Mouse (Mus musculus): Measurements from ENCODE around the gene Gpc6. TPM values are rescaled to one million over a fixed set of nuclear protein-coding genes. Genes with fewer than 3 reads are reported as not detected.

The Gpc6 gene
- total and polyA plus RNA-seq, 3 experiments: 4.6 to 10.3 (median 8.0) TPM

DNA sequence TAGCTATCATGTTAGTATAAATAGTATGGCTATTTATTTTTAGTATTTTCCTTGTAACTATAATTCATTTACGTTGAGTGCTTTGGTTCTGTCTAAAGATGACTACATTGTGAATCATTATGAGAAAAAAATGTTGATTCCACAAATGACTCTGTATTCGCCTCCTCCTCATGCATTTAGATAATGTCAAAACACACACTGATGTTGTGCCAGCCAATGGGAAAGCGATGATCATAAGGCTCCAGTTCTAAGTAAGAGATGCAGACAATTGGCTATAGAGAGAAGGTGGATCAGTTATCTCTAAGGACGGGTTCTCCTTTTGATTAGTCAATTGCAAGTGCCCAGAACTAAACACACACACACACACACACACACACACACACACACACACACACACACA is 181.8 kb downstream of the Gpc6 start:
- Histone ChIP-seq H3K4me1 (ENCODE audit: control insufficient read depth, insufficient read depth, low read length) (no peaks in the 10 kb centered on the region), H3K9ac (ENCODE audit: low read depth, low read length) (no peak overlapping the region), H3K4me3 (no peak overlapping the region), H3K27ac (no peak overlapping the region), H3K27me3 (ENCODE audit: control insufficient read depth, insufficient read depth, low read length) (no peaks in the 10 kb centered on the region), H3K36me3 (ENCODE audit: control insufficient read depth, insufficient read depth, low read length) (no peaks in the 10 kb centered on the region), H3K79me2 (replicated peaks; ENCODE audit: control insufficient read depth, insufficient read depth, low read length) (no peaks in the 10 kb centered on the region)
- TF ChIP-seq CTCF (IDR thresholded peaks at IDR 0.05) (no peak), EP300 (IDR thresholded peaks at IDR 0.05; ENCODE audit: insufficient read depth, low read depth, low read length) (no peak), POLR2A (IDR thresholded peaks at IDR 0.05; ENCODE audit: insufficient read depth, low read depth, low read length) (no peak)
- 73% methylated on average over 4 of the region's 4 CpGs for WGBS
- no peak for DNase-seq
- intact Hi-C loops (cut with DNase I): no loop called here

DNA sequence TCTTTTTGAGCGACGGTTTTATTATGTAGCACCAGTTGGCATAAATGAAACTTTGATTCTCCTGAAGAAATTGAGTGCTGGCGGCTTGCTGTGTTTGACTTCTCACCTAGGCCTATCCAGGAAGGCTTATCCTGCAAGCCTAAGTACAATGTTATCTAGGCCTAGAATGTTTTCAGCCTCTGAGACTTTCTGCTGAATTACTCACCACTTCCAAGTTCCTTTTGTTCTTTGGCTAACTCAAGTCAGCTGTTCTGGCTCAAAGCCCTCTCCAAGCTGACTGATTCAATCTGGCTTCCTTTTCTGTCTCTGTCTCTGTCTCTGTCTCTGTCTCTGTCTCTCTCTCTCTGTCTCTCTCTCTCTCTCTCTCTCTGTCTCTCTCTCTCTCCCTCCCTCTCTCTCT is 188.0 kb downstream of the Gpc6 start:
- Histone ChIP-seq H3K9ac (ENCODE audit: low read depth, low read length) (no peak overlapping the region), H3K4me1 (ENCODE audit: control insufficient read depth, insufficient read depth, low read length) (no peaks in the 10 kb centered on the region), H3K36me3 (ENCODE audit: control insufficient read depth, insufficient read depth, low read length) (no peaks in the 10 kb centered on the region), H3K27ac (no peak overlapping the region), H3K79me2 (replicated peaks; ENCODE audit: control insufficient read depth, insufficient read depth, low read length) (no peaks in the 10 kb centered on the region), H3K4me3 (no peak overlapping the region), H3K27me3 (ENCODE audit: control insufficient read depth, insufficient read depth, low read length) (no peaks in the 10 kb centered on the region)
- intact Hi-C loops (cut with DNase I): no loop called here
- 49% methylated on average over 3 of the region's 3 CpGs for WGBS
- peak in 1 of 2 experiments; percentile 11 for DNase-seq
- TF ChIP-seq EP300 (IDR thresholded peaks at IDR 0.05; ENCODE audit: insufficient read depth, low read depth, low read length) (no peak), POLR2A (IDR thresholded peaks at IDR 0.05; ENCODE audit: insufficient read depth, low read depth, low read length) (no peak), CTCF (IDR thresholded peaks at IDR 0.05) (no peak)

- Histone ChIP-seq H3K36me3 (ENCODE audit: control insufficient read depth, insufficient read depth, low read length) (no peaks in the 10 kb centered on the region), H3K4me1 (ENCODE audit: control insufficient read depth, insufficient read depth, low read length) (peaks cover 2% of the 10 kb centered on the region), H3K79me2 (replicated peaks; ENCODE audit: control insufficient read depth, insufficient read depth, low read length) (no peaks in the 10 kb centered on the region), H3K27ac (no peak overlapping the region), H3K4me3 (no peak overlapping the region), H3K9ac (ENCODE audit: low read depth, low read length) (no peak overlapping the region), H3K27me3 (ENCODE audit: control insufficient read depth, insufficient read depth, low read length) (no peaks in the 10 kb centered on the region)
- intact Hi-C loops (cut with DNase I): loop anchor here (10.0 kb wide), 1 partner anchor 197 kb away; the partner anchor contains the start of gene Gpc6
- WGBS: 28% methylated on average over 1 of the region's 1 CpGs
- no peak for DNase-seq
- TF ChIP-seq POLR2A (IDR thresholded peaks at IDR 0.05; ENCODE audit: insufficient read depth, low read depth, low read length) (no peak), CTCF (IDR thresholded peaks at IDR 0.05) (no peak), EP300 (IDR thresholded peaks at IDR 0.05; ENCODE audit: insufficient read depth, low read depth, low read length) (no peak)
Observed at GRCm38 (mm10) chr14:117122036-117122435, 196.9 kb downstream of the Gpc6 start.

GRCm38 (mm10) chr14:117130334-117130733 is 205.2 kb downstream of the Gpc6 start:
- Histone ChIP-seq H3K79me2 (replicated peaks; ENCODE audit: control insufficient read depth, insufficient read depth, low read length) (no peaks in the 10 kb centered on the region), H3K4me1 (ENCODE audit: control insufficient read depth, insufficient read depth, low read length) (no peaks in the 10 kb centered on the region; the same call in 1 of the 2 replicates), H3K27me3 (ENCODE audit: control insufficient read depth, insufficient read depth, low read length) (no peaks in the 10 kb centered on the region), H3K9ac (ENCODE audit: low read depth, low read length) (no peak overlapping the region), H3K4me3 (no peak overlapping the region), H3K27ac (peak overlapping the region; percentile 41), H3K36me3 (ENCODE audit: control insufficient read depth, insufficient read depth, low read length) (no peaks in the 10 kb centered on the region)
- WGBS: 22% methylated on average over 1 of the region's 1 CpGs
- no peak for TF ChIP-seq POLR2A (IDR thresholded peaks at IDR 0.05; ENCODE audit: insufficient read depth, low read depth, low read length)
- no peak for TF ChIP-seq EP300 (IDR thresholded peaks at IDR 0.05; ENCODE audit: insufficient read depth, low read depth, low read length)
- TF ChIP-seq CTCF (IDR thresholded peaks at IDR 0.05): no peak
- intact Hi-C loops (cut with DNase I): no loop called here
- no peak for DNase-seq

DNA sequence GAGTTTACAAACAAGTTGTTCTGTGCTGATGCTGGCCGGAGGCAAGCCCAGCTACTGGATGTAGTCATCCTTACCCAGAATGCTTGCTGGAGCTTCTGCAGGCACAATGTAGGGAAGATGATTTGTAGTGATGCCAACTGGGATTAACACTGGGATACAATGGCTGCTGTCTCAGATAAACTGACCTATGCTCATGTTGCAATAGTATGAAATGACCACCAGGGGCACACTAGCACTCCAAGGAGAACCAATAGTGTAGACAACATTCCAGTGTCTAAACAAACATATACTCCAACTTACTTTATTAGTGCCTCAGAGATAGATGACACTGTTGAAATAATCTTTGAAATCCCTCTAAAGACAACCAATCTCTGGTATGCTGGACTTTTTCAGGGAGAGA is 206.2 kb downstream of the Gpc6 start:
- peak in 1 of 2 experiments; percentile 18 for DNase-seq
- Histone ChIP-seq H3K4me3 (no peak overlapping the region), H3K27ac (peak overlapping the region; percentile 2), H3K79me2 (replicated peaks; ENCODE audit: control insufficient read depth, insufficient read depth, low read length) (no peaks in the 10 kb centered on the region), H3K9ac (ENCODE audit: low read depth, low read length) (no peak overlapping the region), H3K27me3 (ENCODE audit: control insufficient read depth, insufficient read depth, low read length) (no peaks in the 10 kb centered on the region), H3K36me3 (ENCODE audit: control insufficient read depth, insufficient read depth, low read length) (no peaks in the 10 kb centered on the region), H3K4me1 (ENCODE audit: control insufficient read depth, insufficient read depth, low read length) (no peaks in the 10 kb centered on the region; the same call in 1 of the 2 replicates)
- intact Hi-C loops (cut with DNase I): no loop called here
- TF ChIP-seq EP300 (IDR thresholded peaks at IDR 0.05; ENCODE audit: insufficient read depth, low read depth, low read length): no peak
- peak; percentile 43 for TF ChIP-seq CTCF (IDR thresholded peaks at IDR 0.05)
- 91% methylated on average over 1 of the region's 1 CpGs for WGBS

DNA sequence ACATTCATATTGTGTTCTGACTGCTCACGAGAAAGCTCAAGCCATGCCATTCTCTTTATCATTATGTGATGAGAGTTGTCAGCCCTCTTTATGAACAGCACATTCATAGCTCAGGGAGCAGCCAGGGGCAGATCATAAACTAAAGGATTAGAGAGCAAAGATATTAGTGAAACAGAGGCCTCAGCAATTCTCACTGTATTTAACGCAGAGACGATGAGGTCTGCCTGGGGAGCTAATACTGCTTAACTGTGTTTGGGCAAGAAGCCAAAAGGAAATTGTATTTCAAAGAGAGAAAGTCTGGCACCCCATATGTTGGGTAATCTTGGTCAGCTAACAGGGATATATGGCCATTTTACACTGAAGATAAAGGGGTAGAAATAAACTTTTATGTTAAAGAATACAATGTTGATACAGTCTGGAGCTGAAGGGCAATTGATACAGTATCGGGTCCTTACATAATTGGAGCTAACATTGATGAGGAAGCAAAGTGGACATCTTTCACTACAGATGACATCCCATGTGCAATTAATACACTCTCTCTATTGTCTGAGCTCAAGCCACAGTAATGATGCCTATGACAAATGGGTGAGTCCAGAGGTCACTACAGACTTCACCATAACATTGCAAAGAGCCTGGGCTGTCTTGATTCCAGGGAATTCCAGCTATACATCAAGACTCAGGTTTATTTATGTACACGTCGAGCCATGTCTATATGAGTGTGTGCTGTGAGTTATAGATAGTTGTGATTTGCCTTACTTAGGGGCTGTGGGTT is 216.1 kb downstream of the Gpc6 start:
- no peaks in the 10 kb centered on the region for H3K36me3 ChIP-seq (ENCODE audit: control insufficient read depth, insufficient read depth, low read length)
- H3K79me2 ChIP-seq (replicated peaks; ENCODE audit: control insufficient read depth, insufficient read depth, low read length): no peaks in the 10 kb centered on the region
- no peak overlapping the region for H3K4me3 ChIP-seq
- 66% methylated on average over 6 of the region's 6 CpGs for WGBS
- TF ChIP-seq POLR2A (IDR thresholded peaks at IDR 0.05; ENCODE audit: insufficient read depth, low read depth, low read length) (no peak), CTCF (IDR thresholded peaks at IDR 0.05) (no peak), EP300 (IDR thresholded peaks at IDR 0.05; ENCODE audit: insufficient read depth, low read depth, low read length) (no peak)
- intact Hi-C loops (cut with DNase I): no loop called here
- no peaks in the 10 kb centered on the region for H3K27me3 ChIP-seq (ENCODE audit: control insufficient read depth, insufficient read depth, low read length)
- DNase-seq: no peak
- H3K4me1 ChIP-seq (ENCODE audit: control insufficient read depth, insufficient read depth, low read length): peaks cover 1% of the 10 kb centered on the region; the same call in 1 of the 2 replicates
- no peak overlapping the region for H3K9ac ChIP-seq (ENCODE audit: low read depth, low read length)
- H3K27ac ChIP-seq: no peak overlapping the region
